Mouse (Mus musculus) intestine, embryonic 15.5 days (tissue): ENCODE measurements around the gene Rsph3a. TPM values are rescaled to one million over a fixed set of nuclear protein-coding genes. Genes with fewer than 3 reads are reported as not detected.
"Not testable (repeated sequence)": the region's sequence is repeated elsewhere in the genome, so short reads cannot be mapped to it uniquely, and the experiment has no call there.

Source experiments
- ATAC-seq: fragments of 200-750 bp; cut with Nextera tagmentation; 2 replicates; pipeline ENCODE4 v1.8.0; 2017; ENCODE audit warnings: moderate TSS enrichment, moderate library complexity
- H3K27ac ChIP-seq: fragments of 300-500 bp; sonication (generic); 2 replicates; pipeline ENCODE4 v1.5.1; 2015; ENCODE audit warnings: mild to moderate bottlenecking, inconsistent platforms
- H3K27me3 ChIP-seq: fragments of 300-500 bp; sonication (generic); replicated peaks from 2 replicates; pipeline ENCODE4 v1.6.1; 2015; ENCODE audit warnings: inconsistent platforms
- H3K36me3 ChIP-seq: fragments of 300-500 bp; sonication (generic); 2 replicates; pipeline ENCODE4 v1.6.1; 2015; ENCODE audit warnings: inconsistent platforms
- H3K4me1 ChIP-seq: fragments of 300-500 bp; sonication (generic); replicated peaks from 2 replicates; pipeline ENCODE4 v1.6.1; 2015; ENCODE audit warnings: inconsistent platforms
- H3K4me2 ChIP-seq: fragments of 300-500 bp; sonication (generic); replicated peaks from 2 replicates; pipeline ENCODE4 v1.6.1; 2015; ENCODE audit warnings: mild to moderate bottlenecking, inconsistent platforms
- H3K4me3 ChIP-seq: fragments of 300-500 bp; sonication (generic); replicated peaks from 2 replicates; pipeline ENCODE4 v1.5.1; 2015; ENCODE audit warnings: inconsistent platforms
- H3K9ac ChIP-seq: fragments of 300-500 bp; sonication (generic); 2 replicates; pipeline ENCODE4 v1.6.1; 2015; ENCODE audit warnings: inconsistent platforms
- H3K9me3 ChIP-seq: fragments of 300-500 bp; sonication (generic); 2 replicates; pipeline ENCODE4 v1.6.1; 2016; ENCODE audit warnings: inconsistent platforms
- WGBS: fragments of 180-500 bp; shearing (Covaris S2); methylation state at CpG from one replicate; pipeline ENCODE4 v1.1.7; 2015; 5-methylcytosine and 5-hydroxymethylcytosine counted together
- polyA plus RNA-seq: library from polyadenylated mRNA; unstranded; fragments of >200 nt; fragmentation: Nextera tagmentation; extraction: Ambion mirVana; gene quantifications from 2 replicates; pipeline ENCODE4 v1.2.1, GENCODE M21; 2015

Rsph3a gene
- polyA plus RNA-seq, 1 experiment from 2014 or later = 45.8 TPM

- 72% methylated on average over 6 of the region's 7 CpGs for WGBS
- not testable (repeated sequence) for H3K36me3 ChIP-seq, H3K27me3 ChIP-seq, H3K27ac ChIP-seq, H3K4me2 ChIP-seq, H3K9ac ChIP-seq, H3K4me1 ChIP-seq, H3K9me3 ChIP-seq, ATAC-seq, H3K4me3 ChIP-seq
These were observed 64.2 kb downstream of the Rsph3a start for GRCm38 (mm10) chr17:8009565-8009964.

GRCm38 (mm10) chr17:8013974-8014373 is 68.6 kb downstream of the Rsph3a start:
- not testable (repeated sequence) for H3K36me3 ChIP-seq, H3K27ac ChIP-seq, H3K4me2 ChIP-seq, H3K4me1 ChIP-seq, ATAC-seq, H3K27me3 ChIP-seq, H3K9ac ChIP-seq, H3K4me3 ChIP-seq, H3K9me3 ChIP-seq
- WGBS = 86% methylated on average over 4 of the region's 4 CpGs

GRCm38 (mm10) chr17:8022675-8023074 is 77.3 kb downstream of the Rsph3a start:
- no CpG with 5 or more reads among the region's 6 CpGs for WGBS
- H3K27ac ChIP-seq, H3K4me2 ChIP-seq: not testable (repeated sequence)

DNA sequence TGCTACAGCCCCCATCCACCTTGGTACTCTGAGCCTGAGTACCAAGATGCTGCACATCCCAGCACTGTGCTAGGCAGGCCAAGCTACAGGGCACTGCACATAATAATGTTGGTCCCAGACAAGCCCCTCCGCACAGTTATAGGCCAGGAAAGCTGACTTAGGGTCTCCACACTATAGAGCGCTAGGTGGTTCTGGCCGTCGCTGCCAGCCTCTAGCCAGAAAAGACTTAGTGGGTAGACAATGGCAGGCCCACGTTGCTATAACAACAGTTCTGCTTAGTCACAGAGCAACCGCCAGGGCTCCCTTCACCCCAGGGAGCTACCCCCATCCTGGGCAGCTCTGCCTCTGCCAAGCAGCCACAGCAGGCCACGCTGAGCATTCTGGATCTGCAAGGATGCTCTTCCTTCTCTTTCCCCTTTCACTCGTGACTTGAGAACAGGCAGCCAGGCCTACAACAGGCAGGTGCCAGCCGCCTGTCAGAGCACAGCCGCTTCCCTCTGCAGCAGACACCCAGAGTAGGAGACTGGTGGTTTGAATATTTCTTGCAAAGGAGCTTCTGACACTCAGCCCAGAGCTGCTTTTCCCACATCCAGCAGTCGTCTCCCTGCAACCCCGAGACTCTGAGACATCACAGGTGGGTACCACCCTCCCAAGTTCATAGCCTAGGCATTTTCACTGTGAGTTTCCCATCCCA is 82.2 kb downstream of the Rsph3a start:
- H3K4me2 ChIP-seq, H3K9me3 ChIP-seq, H3K4me1 ChIP-seq, H3K36me3 ChIP-seq, H3K27me3 ChIP-seq, ATAC-seq, H3K27ac ChIP-seq, H3K9ac ChIP-seq, H3K4me3 ChIP-seq: not testable (repeated sequence)
- WGBS = no CpG with 5 or more reads among the region's 12 CpGs

More at GRCm38 (mm10) chr17:8022675-8023074, 77.3 kb downstream of the Rsph3a start:
- 0 out of 2 replicates have a peak, but pooled peaks have one; percentile 63 for ATAC-seq
- H3K4me3 ChIP-seq, H3K27me3 ChIP-seq, H3K36me3 ChIP-seq, H3K9me3 ChIP-seq, H3K9ac ChIP-seq, H3K4me1 ChIP-seq: not testable (repeated sequence)

Other genes with a start within 250 kb of the Rsph3a start
- gene Fndc1, start 118.3 kb upstream of the Rsph3a start, polyA plus RNA-seq = 11.4 and 14.2 TPM in 2 replicates
- gene Tagap, start 19.6 kb upstream of the Rsph3a start, polyA plus RNA-seq = 1.6 and 1.8 TPM in 2 replicates
- gene Gm49673, start 202.2 kb downstream of the Rsph3a start, polyA plus RNA-seq = 0.08 and 0.23 TPM in 2 replicates
- 31.1 and 36.4 TPM in 2 replicates for gene Rnaset2a, start 202.5 kb downstream of the Rsph3a start, polyA plus RNA-seq
- 30.2 and 31.5 TPM in 2 replicates for gene Fgfr1op, start 219.9 kb downstream of the Rsph3a start, polyA plus RNA-seq